Mouse (Mus musculus): ENCODE data around the gene Rab22a. TPM values are rescaled to one million over a fixed set of nuclear protein-coding genes. Genes with fewer than 3 reads are reported as not detected.
A peak's percentile ranks its signal among the peaks of the same experiment; 100 is the strongest.
"Not testable (repeated sequence)": the region's sequence is repeated elsewhere in the genome, so short reads cannot be mapped to it uniquely, and the experiment has no call there.

Gene Rab22a
- total RNA-seq, 2 experiments from 2014 or later: 24.2 to 26.4 TPM

GRCm38 (mm10) chr2:173666876-173667275, 7.3 kb downstream of the Rab22a start:
- no peak for DNase-seq

- no peak for DNase-seq
Measured at GRCm38 (mm10) chr2:173672328-173672896, 12.9 kb downstream of the Rab22a start.

- DNase-seq: no peak
Measured at GRCm38 (mm10) chr2:173673469-173673868, 13.9 kb downstream of the Rab22a start.

GRCm38 (mm10) chr2:173678593-173678992, 19.0 kb downstream of the Rab22a start:
- no peak for DNase-seq

- no peak for DNase-seq
Measured at GRCm38 (mm10) chr2:173679217-173679616, 19.7 kb downstream of the Rab22a start.

- no peak for DNase-seq
Measured at GRCm38 (mm10) chr2:173680153-173680552, 20.6 kb downstream of the Rab22a start.

GRCm38 (mm10) chr2:173682773-173683172, 23.2 kb downstream of the Rab22a start:
- DNase-seq: no peak

GRCm38 (mm10) chr2:173685781-173686361, 26.3 kb downstream of the Rab22a start:
- no peak for DNase-seq

- DNase-seq: no peak
Measured at GRCm38 (mm10) chr2:173687363-173687762, 27.8 kb downstream of the Rab22a start.

GRCm38 (mm10) chr2:173689835-173690234, 30.3 kb downstream of the Rab22a start:
- no peak for DNase-seq

- DNase-seq: no peak
Measured at GRCm38 (mm10) chr2:173691748-173692147, 32.2 kb downstream of the Rab22a start.

GRCm38 (mm10) chr2:173692693-173693092, 33.1 kb downstream of the Rab22a start:
- DNase-seq: no peak

GRCm38 (mm10) chr2:173698850-173699249, 39.3 kb downstream of the Rab22a start:
- no peak for DNase-seq

GRCm38 (mm10) chr2:173702096-173702866, 42.7 kb downstream of the Rab22a start:
- peak; percentile 30 for DNase-seq

GRCm38 (mm10) chr2:173702867-173703237, 43.3 kb downstream of the Rab22a start:
- DNase-seq: no peak

- no peak for DNase-seq
Measured at GRCm38 (mm10) chr2:173705827-173706551, 46.4 kb downstream of the Rab22a start.

GRCm38 (mm10) chr2:173707626-173708025, 48.1 kb downstream of the Rab22a start:
- DNase-seq: not testable (repeated sequence)

- no peak for DNase-seq
Measured at GRCm38 (mm10) chr2:173710193-173710592, 50.6 kb downstream of the Rab22a start.

GRCm38 (mm10) chr2:173712656-173713055, 53.1 kb downstream of the Rab22a start:
- DNase-seq: no peak

GRCm38 (mm10) chr2:173713241-173713640, 53.7 kb downstream of the Rab22a start:
- no peak for DNase-seq

- no peak for DNase-seq
Measured at GRCm38 (mm10) chr2:173714620-173715218, 55.2 kb downstream of the Rab22a start.

- no peak for DNase-seq
Measured at GRCm38 (mm10) chr2:173716966-173717365, 57.4 kb downstream of the Rab22a start.

All from gastrocnemius, postnatal 10 days (tissue).